8 mouse cellular contexts compared by ENCODE assay signal in the genomic region with DNA sequence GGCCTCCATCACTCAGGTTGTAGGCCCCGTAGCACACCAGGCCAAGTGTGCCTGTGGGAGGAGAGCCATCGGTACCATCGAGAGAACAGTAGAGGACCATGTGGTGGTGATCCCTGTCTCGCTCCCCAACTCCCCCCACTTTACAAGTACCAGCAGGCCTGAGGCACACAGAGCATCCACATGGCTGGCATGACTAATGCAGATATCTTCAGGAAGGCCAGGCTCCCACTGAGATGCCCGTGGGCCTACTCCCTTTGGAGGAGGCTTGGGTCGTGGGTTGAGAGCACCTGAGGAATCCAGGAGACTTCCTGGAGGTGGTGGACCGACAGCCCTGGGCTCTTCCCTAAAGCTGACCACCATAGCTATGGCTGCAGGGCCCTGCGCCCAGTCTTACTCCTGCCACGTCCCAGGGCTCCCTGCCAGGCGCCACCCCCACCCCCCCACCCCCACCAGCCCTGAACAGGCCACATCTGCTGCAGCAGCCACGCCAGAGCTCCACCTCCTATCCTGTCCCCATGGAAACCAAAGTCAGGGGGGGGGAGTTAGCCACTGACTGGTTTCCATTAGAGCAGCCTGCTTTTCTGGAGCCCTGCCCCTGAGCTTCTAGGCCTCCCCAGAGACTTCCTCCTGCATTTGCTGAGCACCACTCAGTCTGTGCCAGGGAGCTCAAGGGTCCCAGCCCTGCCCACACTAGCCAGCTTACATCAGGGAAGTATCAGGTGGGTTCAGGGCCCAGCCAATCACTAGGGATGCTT. TPM values are rescaled to one million over a fixed set of nuclear protein-coding genes. Genes with fewer than 3 reads are reported as not detected.
DNase-seq lines count a peak whose midpoint lies in the region; ATAC-seq and TF ChIP-seq lines count a peak whose summit lies in the region.

No protein-coding gene starts in this region.

- no peak for TF ChIP-seq POLR2A in liver, adult 2 months (IDR thresholded peaks at IDR 0.05; ENCODE audit: extremely low read depth, insufficient read depth, low read length)

- H3K4me3 ChIP-seq in intestine, embryonic 14.5 days (ENCODE audit: low read depth, low read length), result no peak overlapping the region
- no peak overlapping the region for H3K4me3 ChIP-seq in liver, adult 2 months (ENCODE audit: insufficient read depth, low read depth, low read length)

- no peak overlapping the region for H3K4me2 ChIP-seq in intestine, embryonic 14.5 days (ENCODE audit: low read length)

- H3K27me3 ChIP-seq in intestine, embryonic 14.5 days (replicated peaks; ENCODE audit: control insufficient read depth, insufficient read depth, low read length), result no peaks in the 10 kb centered on the region
- H3K27me3 ChIP-seq in liver, adult 2 months (ENCODE audit: control insufficient read depth, insufficient read depth, low read length), result no peaks in the 10 kb centered on the region

- H3K9ac ChIP-seq in intestine, embryonic 14.5 days (ENCODE audit: low read length), result no peak overlapping the region
- no peak overlapping the region for H3K9ac ChIP-seq in liver, adult 2 months (ENCODE audit: low read depth, low read length)

- peak; percentile 87 for ATAC-seq in intestine, embryonic 14.5 days (replicated peaks; ENCODE audit: low FRiP score, low TSS enrichment, low read depth)

- peaks cover 75% of the 10 kb centered on the region for H3K79me2 ChIP-seq in liver, adult 2 months (ENCODE audit: control insufficient read depth, insufficient read depth, low read length)

- H3K9me3 ChIP-seq in intestine, embryonic 14.5 days (ENCODE audit: control insufficient read depth, low read length), result no peaks in the 10 kb centered on the region

- H3K4me1 ChIP-seq in intestine, embryonic 14.5 days (replicated peaks; ENCODE audit: control insufficient read depth, insufficient read depth, low read length), result peaks cover 17% of the 10 kb centered on the region
- peaks cover 19% of the 10 kb centered on the region for H3K4me1 ChIP-seq in liver, adult 2 months (ENCODE audit: control insufficient read depth, insufficient read depth, low read length)

- H3K36me3 ChIP-seq in intestine, embryonic 14.5 days (ENCODE audit: control insufficient read depth, insufficient read depth, low read length), result peaks cover 27% of the 10 kb centered on the region; the same call in 1 of the 2 replicates
- H3K36me3 ChIP-seq in liver, adult 2 months (ENCODE audit: control insufficient read depth, insufficient read depth, low read length), result peaks cover 31% of the 10 kb centered on the region

- peak overlapping the region; percentile 81 for H3K27ac ChIP-seq in intestine, embryonic 14.5 days (ENCODE audit: low read depth)
- H3K27ac ChIP-seq in liver, adult 2 months (replicated peaks; ENCODE audit: insufficient read depth, low read depth, low read length), result peak overlapping the region; percentile 55

- no peak for TF ChIP-seq CTCF in liver, adult 2 months (IDR thresholded peaks at IDR 0.05; ENCODE audit: low read depth, low read length)

- peak; percentile 52 for DNase-seq in embryo, embryonic 10.5 days (ENCODE audit: low spot score)
- DNase-seq in embryo, embryonic 9.5 days (ENCODE audit: extremely low spot score), result no peak
- peak; percentile 73 for DNase-seq in cerebellum, adult 9-11 months
- DNase-seq in gastrocnemius, postnatal 4 days (ENCODE audit: low spot score in 2 of 2), result peak; percentile 60 to 80
- DNase-seq in intestine, embryonic 14.5 days (ENCODE audit: low spot score), result peak; percentile 74
- no peak for DNase-seq in liver, adult 2 months (ENCODE audit: extremely low read depth, low read depth, low spot score)
- DNase-seq in right cerebral cortex, postnatal 25 days, result peak; percentile 52
- no peak for DNase-seq in spleen, postnatal 36 days (ENCODE audit: low spot score in 2 of 2)

- WGBS in intestine, embryonic 14.5 days, result 58% methylated on average over 11 of the region's 11 CpGs
- 64% methylated on average over 11 of the region's 11 CpGs for WGBS in liver, adult 2 months

RNA-seq across cellular contexts. Expression of a gene that starts 48.0 kb away (rescaled TPM):
- total RNA-seq in gastrocnemius, postnatal 4 days (2021), result 1 to 10 TPM; 6.9 to 9.3 TPM
- 6.0 and 7.6 TPM in 2 replicates for polyA plus RNA-seq in intestine, embryonic 14.5 days (2014; fragmentation: Nextera tagmentation; extraction: Ambion mirVana)
- 184 and 206 TPM in 2 replicates for total RNA-seq in liver, adult 2 months (2014; rRNA removed)
- 36.2 and 39.8 TPM in 2 replicates for polyA plus RNA-seq in liver, adult 2 months (2012; rRNA removed)

Comparison
In these comparisons a context has a peak if more than half of its experiments do, and no peak if none do; other contexts are left out.
1. DNase-seq: peak in embryo, embryonic 10.5 days (single experiment), cerebellum, adult 9-11 months (single experiment), gastrocnemius, postnatal 4 days (2 of 2), intestine, embryonic 14.5 days (single experiment) and right cerebral cortex, postnatal 25 days (single experiment); none in embryo, embryonic 9.5 days (single experiment), liver, adult 2 months (single experiment) and spleen, postnatal 36 days (0 of 2).
2. RNA of a gene that starts 48.0 kb away (total RNA-seq): 184 to 206 TPM in liver, adult 2 months; 6.9 to 9.3 TPM in gastrocnemius, postnatal 4 days; every median in the first group is over 10 times any median in the second.